Mouse (Mus musculus) cerebellum, adult 8-10 months (tissue): ENCODE measurements around the gene 2310022A10Rik.

ENCODE experiments used
- DNase-seq: peaks from one replicate; pipeline ENCODE4 v3.0.0; 2022

2310022A10Rik gene

GRCm38 (mm10) chr7:27552931-27553513, at the start of gene 2310022A10Rik, which contains the start of gene Pld3:
2310022A10Rik (plus strand) TSS chr7:27553233.
Pld3 (minus strand) TSS chr7:27553218.
- DNase-seq = peak; percentile 95

- no peak for DNase-seq
These were observed 46.2 kb upstream of the 2310022A10Rik start for GRCm38 (mm10) chr7:27506765-27507370.

GRCm38 (mm10) chr7:27507711-27508647, 45.1 kb upstream of the 2310022A10Rik start:
- DNase-seq = peak; percentile 94

GRCm38 (mm10) chr7:27508648-27509005, 44.4 kb upstream of the 2310022A10Rik start:
- DNase-seq = peak; percentile 54

- no peak for DNase-seq
These were observed 42.2 kb upstream of the 2310022A10Rik start for GRCm38 (mm10) chr7:27510809-27511208.

GRCm38 (mm10) chr7:27514961-27515360, 38.1 kb upstream of the 2310022A10Rik start:
- DNase-seq = no peak

GRCm38 (mm10) chr7:27518314-27518713, 34.7 kb upstream of the 2310022A10Rik start:
- DNase-seq = no peak

GRCm38 (mm10) chr7:27520104-27520503, 32.9 kb upstream of the 2310022A10Rik start:
- no peak for DNase-seq

GRCm38 (mm10) chr7:27520599-27520998, 32.4 kb upstream of the 2310022A10Rik start:
- no peak for DNase-seq

GRCm38 (mm10) chr7:27522967-27523366, 30.1 kb upstream of the 2310022A10Rik start, which contains the start of gene Hipk4:
Hipk4 (plus strand) TSS chr7:27523267.
- DNase-seq = no peak

GRCm38 (mm10) chr7:27523805-27524204, 29.2 kb upstream of the 2310022A10Rik start:
- no peak for DNase-seq

GRCm38 (mm10) chr7:27526039-27526827, 26.8 kb upstream of the 2310022A10Rik start:
- peak; percentile 77 for DNase-seq

- no peak for DNase-seq
These were observed 24.0 kb upstream of the 2310022A10Rik start for GRCm38 (mm10) chr7:27529070-27529469.

- no peak for DNase-seq
These were observed 22.1 kb upstream of the 2310022A10Rik start for GRCm38 (mm10) chr7:27530937-27531336.

- DNase-seq = no peak
These were observed 21.3 kb upstream of the 2310022A10Rik start for GRCm38 (mm10) chr7:27531707-27532106.

GRCm38 (mm10) chr7:27532480-27533050, 20.5 kb upstream of the 2310022A10Rik start:
- no peak for DNase-seq

- no peak for DNase-seq
These were observed 17.6 kb upstream of the 2310022A10Rik start for GRCm38 (mm10) chr7:27535386-27535785.

GRCm38 (mm10) chr7:27536618-27537017, 16.4 kb upstream of the 2310022A10Rik start:
- DNase-seq = no peak

GRCm38 (mm10) chr7:27537998-27538397, 15.0 kb upstream of the 2310022A10Rik start:
- no peak for DNase-seq

- DNase-seq = no peak
These were observed 14.2 kb upstream of the 2310022A10Rik start for GRCm38 (mm10) chr7:27538797-27539196.

- no peak for DNase-seq
These were observed 12.5 kb upstream of the 2310022A10Rik start for GRCm38 (mm10) chr7:27540521-27540920.

- no peak for DNase-seq
These were observed 12.1 kb upstream of the 2310022A10Rik start for GRCm38 (mm10) chr7:27540935-27541334.
